In genomic region chr2:166564455-166564854, GRCm38 (mm10) we compare ENCODE assay signal across 8 mouse cellular contexts.
DNase-seq lines count a peak whose midpoint lies in the region; ATAC-seq lines count a peak whose summit lies in the region.

No protein-coding gene starts in this region.

- peak overlapping the region; percentile 65 for H3K27ac ChIP-seq in embryonic facial prominence, embryonic 10.5 days (replicated peaks)
- no peak overlapping the region for H3K27ac ChIP-seq in heart, embryonic 13.5 days (replicated peaks)

- WGBS in embryonic facial prominence, embryonic 10.5 days: 3% methylated on average over 11 of the region's 11 CpGs
- WGBS in heart, embryonic 13.5 days: 7% methylated on average over 11 of the region's 11 CpGs

- peaks cover 50% of the 10 kb centered on the region for H3K4me1 ChIP-seq in embryonic facial prominence, embryonic 10.5 days
- H3K4me1 ChIP-seq in heart, embryonic 13.5 days: peaks cover 8% of the 10 kb centered on the region

- peaks cover 42% of the 10 kb centered on the region for H3K36me3 ChIP-seq in embryonic facial prominence, embryonic 10.5 days (replicated peaks)
- H3K36me3 ChIP-seq in heart, embryonic 13.5 days: peaks cover 15% of the 10 kb centered on the region

- no peak for ATAC-seq in heart, embryonic 13.5 days (ENCODE audit: extremely low read depth, insufficient number of reproducible peaks, low FRiP score, low TSS enrichment)

- 0 out of 2 replicates have a peak, but pooled peaks cover 5% of the 10 kb centered on the region for H3K27me3 ChIP-seq in embryonic facial prominence, embryonic 10.5 days (replicated peaks; ENCODE audit: low read depth, poor library complexity, severe bottlenecking)
- H3K27me3 ChIP-seq in heart, embryonic 13.5 days (replicated peaks): no peaks in the 10 kb centered on the region

- peak; percentile 73 for DNase-seq in CD4-positive helper T cell, adult 2 months (ENCODE audit: low read depth, low spot score)
- peak; percentile 53 for DNase-seq in T-cell, adult 2 months (ENCODE audit: low spot score)
- peak; percentile 88 for DNase-seq in embryonic facial prominence, embryonic 10.5 days (ENCODE audit: low spot score)
- DNase-seq in kidney, postnatal 14 days: peak; percentile 75
- peak; percentile 72 for DNase-seq in lung, postnatal 10 days
- peak; percentile 60 for DNase-seq in ovary, postnatal 14 days (ENCODE audit: low spot score)
- peak; percentile 76 for DNase-seq in thymus, postnatal 25 days

- H3K9me3 ChIP-seq in embryonic facial prominence, embryonic 10.5 days: no peaks in the 10 kb centered on the region
- no peaks in the 10 kb centered on the region for H3K9me3 ChIP-seq in heart, embryonic 13.5 days

- H3K4me2 ChIP-seq in heart, embryonic 13.5 days: peak overlapping the region; percentile 57

- peak overlapping the region; percentile 28 for H3K4me3 ChIP-seq in embryonic facial prominence, embryonic 10.5 days
- H3K4me3 ChIP-seq in heart, embryonic 13.5 days: no peak overlapping the region

- H3K9ac ChIP-seq in heart, embryonic 13.5 days: peak overlapping the region; percentile 62
